Mouse (Mus musculus): ENCODE results near the gene Prokr2.

DNA sequence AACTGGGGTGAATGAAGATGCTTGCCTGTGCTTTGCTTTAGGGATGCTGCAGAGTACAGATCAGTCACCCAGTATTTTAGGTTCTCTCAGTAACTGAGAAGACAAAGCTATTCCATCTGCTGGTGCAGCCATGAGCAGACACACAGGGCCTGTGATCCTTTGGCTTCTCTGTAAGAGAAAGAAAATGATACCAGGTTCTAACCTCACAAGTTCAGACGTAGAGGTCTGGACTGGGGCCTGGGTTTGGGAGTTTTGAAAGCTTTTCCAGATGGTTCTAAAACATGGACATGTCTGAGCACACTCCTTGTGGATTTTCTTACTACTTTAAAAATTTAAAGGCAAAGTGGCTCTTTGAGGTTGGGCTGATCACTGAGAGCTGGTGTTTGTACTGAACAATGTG is 10.5 kb upstream of the Prokr2 start:
- no peak for TF ChIP-seq CEBPB (IDR thresholded peaks at IDR 0.05; ENCODE audit: insufficient read depth, poor library complexity, severe bottlenecking)
- TF ChIP-seq POLR2A (IDR thresholded peaks at IDR 0.05; ENCODE audit: insufficient read length, low read depth), result no peak
- no peak for TF ChIP-seq TCF12 (IDR thresholded peaks at IDR 0.05; ENCODE audit: insufficient read depth, poor library complexity, severe bottlenecking)
- no peak for TF ChIP-seq USF1 (IDR thresholded peaks at IDR 0.05; ENCODE audit: low read depth)
- TF ChIP-seq MAX (IDR thresholded peaks at IDR 0.05; ENCODE audit: low read depth), result no peak
- TF ChIP-seq E2F4 (IDR thresholded peaks at IDR 0.05; ENCODE audit: insufficient read depth), result no peak
- TF ChIP-seq MYOD1 (IDR thresholded peaks at IDR 0.05; ENCODE audit: control insufficient read depth in 1 of 3, insufficient read length in 2 of 3, low read depth in 2 of 3), result no peak
- no peak for TF ChIP-seq POLR2AphosphoS2 (IDR thresholded peaks at IDR 0.05; ENCODE audit: insufficient read length, low read depth)
- no peak for TF ChIP-seq MYOG (IDR thresholded peaks at IDR 0.05; ENCODE audit: control insufficient read depth in 1 of 3, insufficient read depth in 1 of 3, insufficient read length in 2 of 3, low read depth in 2 of 3)

Measured in myocyte (in vitro differentiated cells).